Mouse (Mus musculus) forebrain, postnatal 0 days (tissue): ENCODE measurements around the gene Acsl6. TPM values are rescaled to one million over a fixed set of nuclear protein-coding genes. Genes with fewer than 3 reads are reported as not detected.

Experiments
- ATAC-seq: fragments of 200-750 bp; cut with Nextera tagmentation; 2 replicates; pipeline ENCODE4 v1.8.0; 2017; ENCODE audit warnings: mild to moderate bottlenecking, moderate library complexity
- DNase-seq: peaks from one replicate; pipeline ENCODE4 v3.0.0-alpha.2; 2015
- H3K27ac ChIP-seq: fragments of 300-500 bp; sonication (generic); 2 replicates; pipeline ENCODE4 v1.5.1; 2014; ENCODE audit warnings: low read depth, mild to moderate bottlenecking, antibody characterized with exemption, low read length, moderate library complexity, mixed read lengths
- H3K27me3 ChIP-seq: fragments of 300-500 bp; sonication (generic); 2 replicates; pipeline ENCODE4 v1.6.1; 2014; ENCODE audit warnings: mild to moderate bottlenecking, low read length, mixed read lengths; ENCODE audit not compliant: insufficient read depth
- H3K36me3 ChIP-seq: fragments of 300-500 bp; sonication (generic); 2 replicates; pipeline ENCODE4 v1.6.1; 2014; ENCODE audit warnings: mild to moderate bottlenecking, moderate library complexity; ENCODE audit not compliant: insufficient read depth
- H3K4me1 ChIP-seq: fragments of 300-500 bp; sonication (generic); 2 replicates; pipeline ENCODE4 v1.6.1; 2014; ENCODE audit warnings: antibody characterized with exemption; ENCODE audit not compliant: insufficient read depth
- H3K4me2 ChIP-seq: fragments of 300-500 bp; sonication (generic); 2 replicates; pipeline ENCODE4 v1.6.1; 2014; ENCODE audit warnings: low read depth, mild to moderate bottlenecking, moderate library complexity
- H3K4me3 ChIP-seq: fragments of 300-500 bp; sonication (generic); 2 replicates; pipeline ENCODE4 v1.5.1; 2014; ENCODE audit warnings: low read depth, low read length, mixed read lengths
- H3K9ac ChIP-seq: fragments of 300-500 bp; sonication (generic); 2 replicates; pipeline ENCODE4 v1.6.1; 2014; ENCODE audit warnings: mild to moderate bottlenecking
- H3K9me3 ChIP-seq: fragments of 300-500 bp; sonication (generic); 2 replicates; pipeline ENCODE4 v1.6.1; 2016; ENCODE audit warnings: low read length
- CTCF ChIP-seq: sonication (generic); IDR thresholded peaks from 2 replicates; pipeline ENCODE4 v1.5.1; 2016; ENCODE audit warnings: antibody characterized with exemption, control low read depth, low read depth
- WGBS: fragments of 180-500 bp; shearing (Covaris S2); extraction: QIAGEN DNeasy Blood & Tissue Kit; methylation state at CpG from one replicate; pipeline ENCODE4 v1.1.7; 2014; 5-methylcytosine and 5-hydroxymethylcytosine counted together
- polyA plus RNA-seq: library from polyadenylated mRNA; unstranded; fragments of >200 nt; fragmentation: Nextera tagmentation; extraction: Ambion mirVana; gene quantifications from 2 replicates; pipeline ENCODE4 v1.2.1, GENCODE M21; 2015
- total RNA-seq: library from RNA; depleted of rRNA; stranded (reverse); fragments of >200 nt; gene quantifications from 2 replicates; pipeline ENCODE4 v1.2.3, GENCODE M21; 2014

The Acsl6 gene
- total and polyA plus RNA-seq, 2 experiments from 2014 or later, result 48.5 to 57.7 TPM

GRCm38 (mm10) chr11:54269191-54269896, 34.3 kb upstream of the Acsl6 start:
- Histone ChIP-seq H3K27ac (no peak overlapping the region), H3K4me1 (no peaks in the 10 kb centered on the region), H3K4me2 (no peak overlapping the region), H3K9me3 (no peaks in the 10 kb centered on the region), H3K4me3 (no peak overlapping the region), H3K36me3 (no peaks in the 10 kb centered on the region), H3K27me3 (no peaks in the 10 kb centered on the region), H3K9ac (no peak overlapping the region)
- DNase-seq (no peak), ATAC-seq (no peak)
- no peak for TF ChIP-seq CTCF
- 79% methylated on average over 3 of the region's 3 CpGs for WGBS

- H3K4me2 ChIP-seq, result no peak overlapping the region
- WGBS, result 84% methylated on average over 5 of the region's 5 CpGs
Observed at GRCm38 (mm10) chr11:54271437-54271949, 32.1 kb upstream of the Acsl6 start.

GRCm38 (mm10) chr11:54287821-54288453, 15.7 kb upstream of the Acsl6 start:
- ATAC-seq (no peak), DNase-seq (no peak)
- H3K27ac ChIP-seq, result no peak overlapping the region
- no peak overlapping the region for H3K9ac ChIP-seq
- no peaks in the 10 kb centered on the region for H3K4me1 ChIP-seq
- H3K4me2 ChIP-seq, result no peak overlapping the region
- H3K36me3 ChIP-seq, result no peaks in the 10 kb centered on the region
- no peaks in the 10 kb centered on the region for H3K27me3 ChIP-seq
- WGBS, result 87% methylated on average over 8 of the region's 8 CpGs
- TF ChIP-seq CTCF, result no peak
- H3K9me3 ChIP-seq, result no peaks in the 10 kb centered on the region
- no peak overlapping the region for H3K4me3 ChIP-seq

More at GRCm38 (mm10) chr11:54271437-54271949, 32.1 kb upstream of the Acsl6 start:
- Histone ChIP-seq H3K27ac (no peak overlapping the region), H3K9ac (no peak overlapping the region), H3K36me3 (no peaks in the 10 kb centered on the region), H3K4me3 (no peak overlapping the region), H3K9me3 (no peaks in the 10 kb centered on the region), H3K4me1 (no peaks in the 10 kb centered on the region), H3K27me3 (no peaks in the 10 kb centered on the region)
- ATAC-seq, result no peak
- TF ChIP-seq CTCF, result no peak
- DNase-seq, result no peak

GRCm38 (mm10) chr11:54292163-54292562, 11.4 kb upstream of the Acsl6 start:
- no peaks in the 10 kb centered on the region for H3K36me3 ChIP-seq
- H3K4me2 ChIP-seq, result no peak overlapping the region
- ATAC-seq (no peak), DNase-seq (no peak)
- WGBS, result 88% methylated on average over 2 of the region's 2 CpGs
- no peak for TF ChIP-seq CTCF
- H3K9me3 ChIP-seq, result 0 out of 2 replicates have a peak, but pooled peaks cover under 1% of the 10 kb centered on the region
- no peak overlapping the region for H3K9ac ChIP-seq
- H3K4me3 ChIP-seq, result no peak overlapping the region
- H3K4me1 ChIP-seq, result no peaks in the 10 kb centered on the region
- no peak overlapping the region for H3K27ac ChIP-seq
- no peaks in the 10 kb centered on the region for H3K27me3 ChIP-seq

GRCm38 (mm10) chr11:54293980-54294807, 9.4 kb upstream of the Acsl6 start:
- no peak overlapping the region for H3K9ac ChIP-seq
- no peak overlapping the region for H3K27ac ChIP-seq
- H3K4me2 ChIP-seq, result no peak overlapping the region
- 79% methylated on average over 12 of the region's 12 CpGs for WGBS
- H3K4me3 ChIP-seq, result no peak overlapping the region
- no peaks in the 10 kb centered on the region for H3K27me3 ChIP-seq
- TF ChIP-seq CTCF, result no peak
- ATAC-seq (no peak), DNase-seq (no peak)
- H3K4me1 ChIP-seq, result no peaks in the 10 kb centered on the region
- H3K9me3 ChIP-seq, result 0 out of 2 replicates have a peak, but pooled peaks cover 4% of the 10 kb centered on the region
- H3K36me3 ChIP-seq, result no peaks in the 10 kb centered on the region

- Histone ChIP-seq H3K36me3 (no peaks in the 10 kb centered on the region), H3K4me2 (no peak overlapping the region), H3K9me3 (0 out of 2 replicates have a peak, but pooled peaks cover 4% of the 10 kb centered on the region), H3K4me1 (no peaks in the 10 kb centered on the region), H3K4me3 (no peak overlapping the region), H3K27me3 (no peaks in the 10 kb centered on the region), H3K27ac (no peak overlapping the region), H3K9ac (no peak overlapping the region)
- TF ChIP-seq CTCF, result no peak
- no peak for ATAC-seq
- no peak for DNase-seq
- WGBS, result 87% methylated on average over 4 of the region's 4 CpGs
Observed at GRCm38 (mm10) chr11:54295971-54296370, 7.6 kb upstream of the Acsl6 start.
